Mouse (Mus musculus): ENCODE data around the gene Zfp541.

The Zfp541 gene

GRCm38 (mm10) chr7:16079947-16080346 is 18.3 kb downstream of the Zfp541 start:
- no peak for DNase-seq (ENCODE audit: low spot score in 2 of 2)

- no peak for DNase-seq (ENCODE audit: low spot score in 2 of 2)
These were observed 19.0 kb downstream of the Zfp541 start for GRCm38 (mm10) chr7:16080581-16080980.

- DNase-seq (ENCODE audit: low spot score in 2 of 2), result no peak
These were observed 21.7 kb downstream of the Zfp541 start for GRCm38 (mm10) chr7:16083361-16083760.

- no peak for DNase-seq (ENCODE audit: low spot score in 2 of 2)
These were observed 26.0 kb downstream of the Zfp541 start for GRCm38 (mm10) chr7:16087587-16087986.

GRCm38 (mm10) chr7:16094592-16094991 is 33.0 kb downstream of the Zfp541 start:
- no peak for DNase-seq (ENCODE audit: low spot score in 2 of 2)

GRCm38 (mm10) chr7:16098021-16099017 is 36.7 kb downstream of the Zfp541 start, which contains the start of gene Napa:
Napa (plus strand) TSS chr7:16098458.
- DNase-seq (ENCODE audit: low spot score in 2 of 2), result peak; percentile 99 to 100

- no peak for DNase-seq (ENCODE audit: low spot score in 2 of 2)
These were observed 38.3 kb downstream of the Zfp541 start for GRCm38 (mm10) chr7:16099901-16100300.

GRCm38 (mm10) chr7:16101081-16101480 is 39.5 kb downstream of the Zfp541 start:
- DNase-seq (ENCODE audit: low spot score in 2 of 2), result no peak

- no peak for DNase-seq (ENCODE audit: low spot score in 2 of 2)
These were observed 40.3 kb downstream of the Zfp541 start for GRCm38 (mm10) chr7:16101726-16102475.

- no peak for DNase-seq (ENCODE audit: low spot score in 2 of 2)
These were observed 41.1 kb downstream of the Zfp541 start for GRCm38 (mm10) chr7:16102686-16103226.

GRCm38 (mm10) chr7:16103760-16104159 is 42.1 kb downstream of the Zfp541 start:
- peak; percentile 19 to 21 for DNase-seq (ENCODE audit: low spot score in 2 of 2)

GRCm38 (mm10) chr7:16104611-16105388 is 43.2 kb downstream of the Zfp541 start:
- no peak for DNase-seq (ENCODE audit: low spot score in 2 of 2)

GRCm38 (mm10) chr7:16108886-16109542 is 47.4 kb downstream of the Zfp541 start:
- no peak for DNase-seq (ENCODE audit: low spot score in 2 of 2)

- DNase-seq (ENCODE audit: low spot score in 2 of 2), result no peak
These were observed 48.5 kb downstream of the Zfp541 start for GRCm38 (mm10) chr7:16110158-16110557.

GRCm38 (mm10) chr7:16111284-16112090 is 49.9 kb downstream of the Zfp541 start:
- no peak for DNase-seq (ENCODE audit: low spot score in 2 of 2)

- DNase-seq (ENCODE audit: low spot score in 2 of 2), result no peak
These were observed 54.8 kb downstream of the Zfp541 start for GRCm38 (mm10) chr7:16116418-16116817.

GRCm38 (mm10) chr7:16117100-16117499 is 55.5 kb downstream of the Zfp541 start:
- no peak for DNase-seq (ENCODE audit: low spot score in 2 of 2)

- peak; percentile 88 to 93 for DNase-seq (ENCODE audit: low spot score in 2 of 2)
These were observed 58.1 kb downstream of the Zfp541 start, which contains the start of gene Kptn for GRCm38 (mm10) chr7:16119569-16120261. Kptn (plus strand) TSS chr7:16119895.

- DNase-seq (ENCODE audit: low spot score in 2 of 2), result no peak
These were observed 58.6 kb downstream of the Zfp541 start for GRCm38 (mm10) chr7:16120262-16120600.
